Mouse (Mus musculus) ovary, postnatal 14 days (tissue): ENCODE results near the gene Mei1.

ENCODE experiments used
- DNase-seq: peaks from one replicate; pipeline ENCODE4 v3.0.0; 2022; ENCODE audit warnings: low spot score

Mei1 gene

GRCm38 (mm10) chr15:82151176-82151575 lies 81.4 kb downstream of the Mei1 start:
- DNase-seq, result no peak

DNA sequence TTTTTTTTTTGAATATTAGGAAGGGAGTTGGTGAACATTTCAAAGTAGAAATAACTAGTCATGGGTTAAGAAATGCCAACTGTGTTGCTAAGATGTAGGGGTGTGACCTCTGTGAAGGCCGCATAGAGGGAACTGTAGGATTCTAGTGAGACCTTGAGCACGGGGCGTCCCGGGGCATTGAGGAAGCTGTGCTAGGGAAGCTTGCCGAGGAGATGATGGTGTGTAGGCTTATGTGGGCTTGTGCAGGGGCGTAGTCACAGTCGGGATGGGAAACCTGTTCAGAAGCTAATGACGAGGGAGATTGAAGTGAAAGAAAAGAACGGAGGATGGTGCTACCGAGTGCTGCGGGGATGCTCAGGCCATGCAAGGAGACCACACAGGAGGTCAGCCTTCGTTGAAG lies 82.2 kb downstream of the Mei1 start:
- no peak for DNase-seq

DNA sequence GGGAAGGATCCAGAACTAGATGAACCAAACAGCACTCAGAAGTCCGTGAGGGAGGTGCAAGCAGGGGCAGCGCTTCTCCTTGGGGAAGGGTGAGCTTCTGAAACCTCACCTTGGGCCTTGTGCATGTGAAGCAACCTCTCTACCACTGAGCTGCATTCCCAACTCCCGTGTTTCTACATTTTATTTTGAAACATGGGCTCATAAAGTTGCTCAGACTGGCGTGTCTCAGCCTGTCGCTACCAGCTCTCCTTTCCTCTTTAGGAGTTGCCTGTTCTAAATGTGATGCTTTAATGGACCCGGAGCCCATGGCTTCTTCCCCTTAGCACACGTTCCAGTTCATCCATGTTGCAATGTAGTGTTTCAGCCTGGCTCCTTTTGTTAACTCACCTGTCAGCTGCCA lies 82.6 kb downstream of the Mei1 start:
- no peak for DNase-seq

- no peak for DNase-seq
These were observed 86.5 kb downstream of the Mei1 start for GRCm38 (mm10) chr15:82156298-82156697.

DNA sequence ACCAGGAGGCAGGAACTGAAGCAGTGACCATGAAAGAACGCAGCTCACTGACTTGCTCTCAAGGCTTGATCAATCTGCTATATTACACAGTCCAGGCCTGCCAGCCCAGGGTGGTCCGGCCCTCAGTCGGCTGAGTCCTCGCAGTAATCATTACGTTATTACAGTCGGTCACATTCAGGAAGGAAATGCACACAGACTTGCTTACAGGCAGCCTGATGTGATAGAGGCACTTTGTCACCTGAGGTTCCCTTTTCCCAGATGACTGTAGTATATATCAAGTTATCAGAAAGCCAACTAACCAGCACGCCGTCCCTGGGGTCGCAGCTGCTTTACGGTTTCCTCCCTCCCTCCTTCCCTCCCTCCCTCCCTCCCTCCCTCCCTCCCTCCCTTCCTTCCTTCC lies 87.1 kb downstream of the Mei1 start:
- DNase-seq, result no peak

- DNase-seq, result no peak
These were observed 88.6 kb downstream of the Mei1 start for GRCm38 (mm10) chr15:82158243-82159035.

- no peak for DNase-seq
These were observed 89.7 kb downstream of the Mei1 start for GRCm38 (mm10) chr15:82159471-82159870.

- no peak for DNase-seq
These were observed 91.2 kb downstream of the Mei1 start for GRCm38 (mm10) chr15:82160731-82161640.

DNA sequence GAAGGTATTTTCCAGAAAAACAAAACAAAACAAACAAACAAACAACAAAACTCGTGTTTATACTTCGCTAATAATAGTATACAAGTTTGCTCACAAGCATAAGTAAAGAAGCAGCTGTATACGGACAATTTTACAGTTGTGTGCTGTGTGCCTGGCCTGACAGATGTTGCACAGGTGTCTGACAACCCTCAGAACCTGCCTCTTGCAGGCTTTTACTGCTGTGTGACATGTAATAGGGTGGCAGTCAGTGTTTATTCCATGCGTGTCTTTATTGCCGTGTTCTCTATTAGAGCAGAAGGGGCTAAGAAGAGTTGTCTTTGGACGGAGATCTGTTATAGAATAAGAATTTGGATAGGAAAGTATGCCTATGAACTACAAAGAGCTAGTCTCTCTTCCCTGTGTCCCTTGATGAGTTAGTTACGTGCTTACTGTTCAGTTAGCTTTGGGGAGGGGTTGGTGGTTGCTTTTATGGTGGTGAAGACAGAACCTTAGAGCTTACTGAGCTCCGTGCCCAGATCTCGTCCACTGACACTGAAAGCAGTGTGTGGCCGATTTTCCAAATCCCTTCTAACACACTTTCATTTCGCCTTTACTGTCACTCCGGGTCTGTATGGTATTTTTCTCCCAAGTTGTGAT lies 92.3 kb downstream of the Mei1 start:
- no peak for DNase-seq

DNA sequence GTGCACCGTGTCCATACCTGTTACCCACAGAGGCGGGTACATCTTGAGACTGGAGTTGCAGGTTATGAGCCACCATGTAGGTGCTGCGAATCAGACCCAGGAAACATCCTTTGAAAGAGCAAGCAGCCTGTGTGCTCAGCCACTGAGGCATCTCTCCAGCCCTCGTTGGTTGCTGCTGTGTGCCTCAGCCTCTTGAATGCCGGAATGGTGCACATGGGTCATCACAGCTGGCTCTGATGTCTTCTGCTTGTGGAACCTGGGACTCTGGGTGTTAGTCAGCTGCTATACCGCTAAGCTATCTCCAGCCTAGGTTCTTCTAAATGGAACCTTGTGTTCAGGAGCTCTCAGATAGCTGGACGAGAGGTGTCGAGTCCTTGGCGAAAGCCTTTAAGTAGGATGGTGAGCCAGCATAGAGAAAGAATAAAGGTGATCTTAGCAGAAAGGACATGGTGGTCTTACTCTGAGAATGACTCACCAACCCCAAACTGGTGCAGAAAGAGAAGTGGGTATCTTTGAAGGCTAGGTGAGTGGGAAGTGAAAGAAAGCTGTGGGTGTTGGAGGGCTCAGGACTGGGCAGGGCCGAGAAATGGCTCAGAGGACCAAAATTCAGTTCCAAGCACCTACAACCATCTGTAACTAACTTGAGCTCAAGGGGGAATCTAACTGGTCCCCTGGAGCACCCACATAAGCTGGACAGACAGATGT lies 93.7 kb downstream of the Mei1 start:
- DNase-seq, result no peak

- DNase-seq, result no peak
These were observed 94.2 kb downstream of the Mei1 start for GRCm38 (mm10) chr15:82164061-82164399.

GRCm38 (mm10) chr15:82164496-82164895 lies 94.7 kb downstream of the Mei1 start:
- no peak for DNase-seq

DNA sequence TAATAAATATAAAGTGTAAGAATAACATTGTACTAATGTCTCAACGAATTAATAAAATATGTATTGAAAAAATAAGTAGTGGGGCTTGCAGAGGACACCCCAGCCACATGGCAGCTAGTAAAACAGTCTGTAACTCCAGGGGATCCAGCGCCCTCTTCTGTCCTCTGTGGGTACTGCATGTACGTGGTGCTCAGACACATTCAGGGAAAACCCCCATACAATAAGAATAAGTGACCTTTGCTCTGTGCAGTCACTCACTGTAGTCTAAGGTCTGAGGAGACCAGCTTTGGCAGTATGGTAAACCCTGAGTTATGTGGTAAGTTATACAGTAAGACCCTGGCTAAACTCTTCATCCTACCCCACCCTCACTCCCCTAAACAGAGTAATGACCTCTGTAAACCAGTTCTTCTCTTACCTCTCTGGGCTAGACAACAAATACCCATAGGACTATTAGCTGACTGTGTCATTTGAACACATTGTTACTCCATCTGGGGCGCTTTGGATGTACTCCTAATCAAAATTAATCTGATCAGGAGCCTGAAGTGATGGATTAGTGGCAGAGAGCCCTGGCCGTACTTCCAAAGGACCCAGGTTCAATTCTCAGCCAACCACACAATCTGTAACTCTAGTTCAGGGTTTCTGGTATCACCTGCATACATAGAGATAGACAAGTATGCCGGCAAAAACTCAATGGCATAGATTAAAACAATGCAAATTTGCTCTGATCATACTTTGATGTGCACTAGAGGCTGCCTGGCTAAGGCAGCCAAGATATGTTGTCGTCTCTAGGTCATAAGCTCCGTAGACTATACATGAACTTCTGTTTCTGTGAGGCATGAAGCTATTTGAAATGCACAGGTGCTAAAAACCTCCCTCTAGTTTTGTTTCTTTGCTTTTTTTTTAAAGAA lies 95.8 kb downstream of the Mei1 start:
- DNase-seq, result peak; percentile 85

DNA sequence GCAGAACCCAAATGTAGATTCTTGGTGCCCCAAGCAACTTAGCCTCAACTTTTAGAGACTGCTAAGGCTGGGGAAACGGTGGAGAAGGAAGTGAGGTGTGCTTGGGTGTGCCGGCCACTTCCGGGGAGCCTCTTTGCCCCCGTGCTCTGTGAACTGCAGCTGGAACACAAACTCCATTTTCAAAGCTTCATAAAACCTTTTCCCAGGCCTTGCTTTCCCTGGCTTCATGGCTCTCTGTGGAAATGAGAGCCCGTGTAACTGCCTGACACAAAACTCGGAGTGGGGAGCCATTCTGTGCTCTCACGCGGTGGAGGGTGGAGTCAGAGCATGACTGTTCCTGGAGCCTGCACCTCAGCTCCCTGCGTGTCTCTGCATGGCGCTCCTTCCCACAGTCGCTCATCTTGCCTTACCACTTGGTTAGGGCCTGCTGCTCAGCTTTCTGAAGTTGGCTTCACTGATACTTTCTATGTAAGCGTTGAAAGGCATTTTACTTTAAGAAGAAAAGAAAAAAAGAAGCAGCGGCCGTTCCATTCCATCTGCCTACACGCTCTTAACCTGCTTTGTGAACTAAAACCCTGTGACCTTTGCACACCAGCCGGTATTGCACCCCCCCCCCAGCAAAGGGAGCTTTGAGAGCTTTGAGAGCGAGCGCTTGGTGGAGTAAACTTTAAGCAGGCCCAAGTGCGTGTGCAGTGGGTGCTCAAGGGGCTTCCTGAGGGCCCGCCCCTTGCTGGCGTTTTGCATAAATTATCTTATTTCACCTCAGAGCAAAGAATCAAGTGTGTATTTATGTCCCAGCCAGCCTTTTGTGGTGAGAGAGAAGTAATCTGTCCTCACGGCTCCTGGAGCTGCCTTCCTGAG lies 96.7 kb downstream of the Mei1 start:
- DNase-seq, result no peak

DNA sequence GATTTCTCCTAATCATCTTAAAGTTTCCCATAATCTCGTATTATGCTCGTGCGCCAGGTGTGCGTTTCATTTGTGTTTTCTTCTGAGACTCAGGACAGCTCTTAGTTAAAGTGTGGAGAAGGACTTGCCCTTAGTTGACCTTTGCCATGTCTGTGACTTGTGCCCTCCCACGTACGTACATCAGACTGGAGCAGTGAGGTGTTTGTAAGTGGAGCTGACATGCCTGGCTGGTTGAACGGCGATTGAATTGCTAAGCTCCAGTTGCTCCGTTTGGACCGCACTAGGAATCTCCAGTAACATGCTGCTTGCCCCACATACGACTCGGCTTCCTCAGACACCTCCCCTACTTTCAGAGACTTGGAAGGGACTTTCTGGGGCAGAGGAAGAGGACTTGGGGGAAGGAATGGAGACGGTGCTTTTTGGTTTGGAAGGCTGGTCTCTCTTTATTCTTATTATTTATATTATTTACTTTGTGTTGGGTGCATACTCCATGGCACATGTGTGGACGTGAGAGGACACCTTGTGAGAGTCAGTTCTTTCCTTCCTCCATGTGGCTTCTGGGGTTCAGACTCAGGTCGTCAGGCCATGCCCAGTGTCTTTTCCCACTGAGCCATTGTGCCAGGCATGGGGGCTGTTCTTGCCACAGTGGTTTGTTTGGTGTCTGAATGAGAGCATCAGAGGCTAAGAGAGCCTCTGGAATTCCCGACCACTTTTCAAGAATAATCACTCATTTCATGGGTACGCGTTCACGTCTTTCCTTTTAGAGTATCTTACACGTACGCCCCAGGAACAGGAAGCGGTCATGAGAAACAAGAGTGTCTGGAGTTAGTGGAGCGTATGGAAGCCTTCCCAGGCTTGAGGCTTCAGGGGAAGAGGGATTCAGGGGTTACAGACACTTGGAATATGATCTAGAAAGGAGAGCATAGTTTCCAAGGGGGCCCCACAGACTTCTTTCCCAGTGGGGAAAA lies 97.7 kb downstream of the Mei1 start:
- no peak for DNase-seq

GRCm38 (mm10) chr15:82169671-82170070 lies 99.9 kb downstream of the Mei1 start:
- DNase-seq, result no peak

DNA sequence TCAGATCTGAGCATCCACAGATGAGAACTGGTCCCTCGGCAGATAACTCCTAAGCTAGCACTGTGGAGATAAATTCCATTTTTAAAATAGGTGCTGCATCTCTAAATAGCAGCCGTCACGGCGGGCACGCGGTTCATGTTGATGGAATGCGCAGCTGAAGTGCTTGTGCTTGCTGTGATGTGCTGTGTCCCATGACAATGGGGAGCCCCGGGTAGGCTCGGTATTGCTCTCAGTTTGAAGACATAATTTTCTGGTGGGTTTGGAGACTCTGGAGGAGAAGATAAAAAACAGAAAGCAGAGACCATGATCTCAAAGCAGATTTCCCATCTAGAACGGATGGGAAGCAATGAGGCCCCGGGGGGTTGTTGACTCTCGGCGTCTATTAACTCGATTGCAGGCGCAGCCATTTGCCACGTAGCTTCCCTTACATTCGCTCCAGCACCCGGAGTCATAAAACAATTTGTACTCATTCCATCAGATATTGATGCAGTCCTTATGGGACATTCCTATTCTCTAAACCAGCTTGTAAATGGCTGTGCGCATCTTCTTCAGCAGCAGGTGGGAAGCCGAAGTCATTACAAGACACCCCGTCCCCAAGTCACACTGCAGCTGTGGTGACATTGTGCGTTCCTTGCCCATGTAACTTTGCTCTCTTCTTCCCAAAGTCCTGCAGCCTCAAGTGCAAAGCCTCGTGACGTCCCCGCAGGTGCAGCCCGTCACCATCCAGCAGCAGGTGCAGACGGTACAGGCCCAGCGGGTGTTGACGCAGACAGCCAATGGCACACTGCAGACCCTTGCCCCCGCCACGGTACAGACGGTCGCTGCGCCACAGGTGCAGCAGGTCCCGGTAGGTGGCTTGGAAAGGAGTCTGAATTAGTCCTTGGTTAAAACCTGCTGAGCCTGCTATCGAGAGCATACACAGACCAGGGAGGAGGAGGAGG lies 100.9 kb downstream of the Mei1 start:
- DNase-seq, result no peak

DNA sequence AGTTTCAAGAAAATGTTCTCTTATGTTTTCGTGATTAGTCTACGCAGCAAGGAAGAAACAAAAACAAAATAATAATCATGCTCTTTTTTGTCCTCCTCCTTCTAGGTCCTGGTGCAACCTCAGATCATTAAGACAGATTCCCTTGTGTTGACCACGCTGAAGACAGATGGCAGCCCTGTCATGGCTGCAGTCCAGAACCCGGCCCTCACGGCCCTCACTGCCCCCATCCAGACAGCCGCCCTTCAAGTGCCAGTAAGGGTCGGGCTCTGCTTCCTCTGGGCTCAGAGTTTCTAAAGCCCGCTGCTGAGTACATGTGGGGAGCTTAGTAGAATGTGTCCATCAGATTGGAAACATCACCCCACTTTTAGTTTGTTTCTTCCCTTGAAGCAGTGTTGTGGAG lies 102.9 kb downstream of the Mei1 start:
- DNase-seq, result no peak
